Mouse (Mus musculus) B cell, adult 2 months (primary cell): Measurements from ENCODE around the gene Sys1.

Source experiments
- DNase-seq, 2 experiments: peaks; one replicate each; pipeline ENCODE4 v3.0.0; 2022

Gene Sys1

DNA sequence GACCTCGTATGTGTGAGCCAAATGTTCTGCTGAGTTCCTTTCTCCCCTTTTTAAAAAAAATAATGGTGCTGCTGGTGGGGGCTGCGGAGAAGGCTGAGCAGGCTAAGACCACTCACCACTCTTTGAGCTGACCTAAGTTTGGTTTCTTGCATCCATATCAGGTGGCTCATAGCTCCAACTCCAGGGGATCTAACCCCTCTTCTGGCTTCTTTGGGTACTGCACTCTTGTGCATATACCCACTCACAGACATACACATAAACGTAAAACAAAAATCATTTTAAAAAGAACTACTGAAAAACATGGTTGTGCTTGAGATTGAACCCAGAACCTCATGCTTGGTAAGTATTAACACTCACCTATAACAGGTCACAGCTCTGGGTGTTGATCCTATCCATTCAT is 48.2 kb downstream of the Sys1 start:
- no peak for DNase-seq

DNA sequence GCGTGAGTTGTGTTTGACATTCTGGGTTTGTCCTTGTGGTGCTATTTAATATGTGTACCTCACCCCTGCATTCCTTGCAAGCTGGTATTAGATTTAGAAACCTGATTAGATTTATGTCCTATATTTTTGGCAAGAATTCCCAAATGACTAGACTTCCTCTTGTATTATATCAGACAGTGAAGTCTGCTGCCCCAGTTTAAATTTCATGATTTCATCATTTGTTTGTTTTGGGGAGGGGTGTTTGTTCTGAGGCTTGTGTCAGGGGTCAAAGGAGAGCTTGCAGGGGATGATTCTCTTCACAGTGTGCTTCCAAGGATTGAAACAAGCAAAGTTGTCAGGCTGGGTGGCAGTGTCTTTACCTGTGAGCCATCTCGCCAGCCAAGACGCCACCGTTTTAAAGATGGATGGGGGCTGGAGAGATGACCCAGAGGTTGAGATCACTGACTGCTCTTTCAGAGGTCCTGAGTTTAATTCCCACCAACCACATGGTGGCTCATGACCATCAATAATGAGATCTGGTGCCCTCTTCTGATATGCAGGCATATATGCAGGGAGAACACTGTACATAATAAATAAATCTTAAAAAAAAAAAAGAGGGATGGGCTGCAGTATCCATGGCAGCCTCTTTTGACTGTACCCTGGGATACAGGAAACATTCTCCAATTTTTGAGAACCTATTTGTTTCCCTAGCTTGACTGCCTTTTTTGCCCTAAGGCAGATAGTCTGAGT is 49.0 kb downstream of the Sys1 start:
- no peak for DNase-seq

- no peak for DNase-seq
Observed at GRCm38 (mm10) chr2:164507811-164508210, 51.0 kb downstream of the Sys1 start.

DNA sequence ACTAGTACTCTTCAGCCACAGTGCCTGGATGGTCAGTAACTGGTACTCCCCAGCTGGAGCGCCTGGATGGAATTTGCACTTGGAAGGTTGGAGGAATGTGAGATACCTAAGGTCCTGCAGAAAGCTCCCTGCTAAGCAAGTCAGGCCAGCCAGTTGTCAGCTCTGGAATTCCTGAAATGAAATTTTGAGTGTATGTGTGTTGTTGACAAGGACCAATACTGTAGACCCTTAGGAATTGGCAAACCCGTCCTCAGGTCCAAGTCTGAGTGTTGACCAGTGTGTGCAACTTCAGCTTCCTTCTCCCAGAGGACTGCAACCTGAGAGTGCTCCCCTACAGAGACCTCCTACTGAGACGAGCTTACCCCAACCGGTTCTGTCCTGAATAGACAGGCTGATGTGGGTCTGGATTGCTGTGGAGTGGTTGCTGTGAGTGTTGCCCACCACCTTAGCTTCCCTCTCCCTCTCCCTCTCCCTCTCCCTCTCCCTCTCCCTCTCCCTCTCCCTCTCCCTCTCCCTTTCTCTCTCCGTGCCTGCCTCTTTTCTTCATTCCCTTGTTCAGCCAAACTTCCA is 53.9 kb downstream of the Sys1 start:
- DNase-seq = no peak

- no peak for DNase-seq
Observed at GRCm38 (mm10) chr2:164512121-164512909, 55.6 kb downstream of the Sys1 start.

DNA sequence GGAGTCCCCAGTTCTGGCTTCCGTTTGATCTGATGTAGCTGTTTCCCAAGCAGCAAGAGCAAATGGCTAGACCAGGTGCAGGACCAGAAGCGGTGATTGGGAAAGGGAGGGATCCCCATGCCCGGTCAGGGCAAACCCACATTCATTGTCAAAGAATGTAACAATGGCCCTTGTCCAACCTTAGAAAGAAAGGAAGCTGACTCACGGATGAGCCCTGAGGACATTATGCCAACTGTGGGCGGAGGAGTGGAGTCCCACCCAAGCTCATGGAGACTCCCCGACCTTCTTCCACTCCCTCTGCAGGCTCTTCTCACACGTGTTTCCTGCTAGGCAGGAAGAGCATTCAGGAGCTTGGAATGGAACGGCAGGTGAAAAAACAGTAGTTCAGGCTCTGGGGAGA is 56.6 kb downstream of the Sys1 start:
- no peak for DNase-seq

- DNase-seq = no peak
Observed at GRCm38 (mm10) chr2:164514916-164515315, 58.2 kb downstream of the Sys1 start.

DNA sequence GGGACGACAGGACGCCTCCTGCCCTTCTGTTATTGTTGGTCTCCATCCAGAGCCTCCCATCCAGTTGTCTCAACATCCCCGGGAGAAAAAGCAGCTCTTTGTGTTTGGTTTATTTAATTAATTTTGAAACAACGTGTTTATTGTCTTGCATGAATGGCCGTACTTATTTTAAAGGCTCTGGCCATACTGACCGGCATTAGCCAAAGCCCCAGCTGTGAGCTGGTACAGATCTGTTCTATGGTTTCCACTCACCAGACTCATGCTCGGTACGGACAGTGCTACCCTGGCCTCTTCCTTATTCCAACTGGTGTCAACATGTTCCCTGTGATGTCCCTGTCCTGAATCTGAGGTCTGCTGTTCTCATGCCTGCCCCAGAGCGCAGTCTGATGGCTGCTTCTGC is 59.1 kb downstream of the Sys1 start:
- no peak for DNase-seq

DNA sequence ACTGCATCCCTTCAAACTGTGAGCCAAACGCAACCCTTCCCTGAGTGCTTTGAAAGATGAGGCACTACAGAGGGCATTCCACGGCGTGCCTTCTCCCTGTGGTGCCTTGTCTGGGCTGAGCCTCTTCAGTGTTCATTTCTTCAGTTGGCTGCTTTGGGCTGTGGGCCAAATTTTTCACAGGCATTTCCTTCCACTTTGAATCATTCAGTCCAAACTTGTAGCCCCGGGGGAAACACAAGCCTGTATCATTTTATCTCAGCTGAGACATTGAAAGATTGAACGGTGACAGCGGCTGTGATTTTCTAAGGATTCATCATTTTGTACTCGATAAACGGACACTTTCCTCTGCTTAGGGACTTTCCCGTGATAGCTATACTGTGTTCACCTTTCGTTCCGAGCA is 59.8 kb downstream of the Sys1 start:
- no peak for DNase-seq

- DNase-seq = peak; percentile 87 to 89
Observed at GRCm38 (mm10) chr2:164517485-164518221, 60.9 kb downstream of the Sys1 start.

DNA sequence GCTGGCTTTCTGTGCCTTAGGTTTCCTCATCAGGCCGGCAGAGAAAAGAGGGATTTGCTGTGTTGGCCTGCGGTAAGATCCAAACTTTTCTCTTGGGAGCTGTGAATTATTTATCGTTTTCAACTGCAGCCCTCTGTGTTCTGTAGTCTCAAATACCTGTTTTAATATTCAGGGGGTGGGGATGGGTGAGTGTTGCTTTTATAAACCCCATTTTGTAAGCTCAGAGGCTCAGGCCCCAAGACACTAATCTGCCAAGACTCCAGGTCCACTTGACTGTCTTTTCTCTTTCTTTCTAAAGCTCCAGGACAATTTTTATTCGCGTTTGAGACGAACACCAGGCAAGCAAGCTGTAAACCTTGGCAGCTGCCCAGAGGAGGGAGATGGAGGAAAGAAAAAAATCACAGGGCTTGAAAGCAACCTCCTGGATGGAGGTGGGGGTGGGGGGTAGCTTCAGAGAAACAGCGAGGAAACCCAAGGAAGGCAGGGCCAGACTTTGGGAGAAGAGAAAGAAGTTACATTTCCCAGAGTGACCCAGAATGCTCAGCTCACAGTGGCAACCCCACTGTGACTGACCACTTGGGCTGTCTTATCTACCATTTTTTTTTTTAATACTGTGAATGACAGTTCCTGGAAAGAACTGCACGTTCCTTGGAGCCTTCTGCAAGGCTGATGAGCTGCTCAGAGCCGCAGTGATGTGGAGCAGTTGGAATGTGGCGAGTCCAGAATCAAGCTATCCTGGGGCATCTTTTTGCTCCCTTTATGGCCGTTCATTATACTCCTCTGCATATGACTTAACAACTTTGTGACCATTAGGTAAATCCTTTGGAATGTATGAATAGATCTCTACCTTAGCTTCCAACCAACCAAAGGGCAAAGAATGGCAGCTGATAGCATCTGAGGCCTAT is 61.8 kb downstream of the Sys1 start:
- DNase-seq = no peak

DNA sequence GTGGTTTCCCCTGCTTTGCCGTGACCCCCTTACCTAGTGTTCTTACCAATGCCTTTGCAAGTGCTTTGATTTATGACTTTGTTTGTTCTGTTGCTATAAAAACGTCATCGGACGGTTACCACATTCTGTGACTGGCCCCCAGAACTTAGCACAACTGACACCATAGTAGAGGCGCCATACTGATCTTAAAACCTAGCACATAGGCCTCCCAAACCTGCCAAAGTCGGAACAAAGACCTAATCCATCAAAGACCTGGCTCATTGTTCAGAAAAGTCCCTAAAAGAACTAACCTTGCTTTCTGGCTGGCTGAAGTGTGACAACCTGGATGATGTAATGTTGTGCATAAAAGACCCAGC is 62.4 kb downstream of the Sys1 start:
- DNase-seq = no peak

- DNase-seq = peak; percentile 60 to 64
Observed at GRCm38 (mm10) chr2:164520782-164521181, 64.0 kb downstream of the Sys1 start.

- DNase-seq = peak; percentile 80 to 86
Observed at GRCm38 (mm10) chr2:164521841-164522240, 65.1 kb downstream of the Sys1 start.

- DNase-seq = no peak
Observed at GRCm38 (mm10) chr2:164522280-164522679, 65.5 kb downstream of the Sys1 start.

GRCm38 (mm10) chr2:164523301-164523773 is 66.6 kb downstream of the Sys1 start:
- DNase-seq = peak in 1 of 2 experiments; percentile 12

GRCm38 (mm10) chr2:164528557-164528956 is 71.8 kb downstream of the Sys1 start:
- no peak for DNase-seq
